Mouse (Mus musculus) 3T3-L1 (cell line): ENCODE results near the gene Tmem178.

Source experiments
- DNase-seq: peaks from one replicate; pipeline ENCODE4 v3.0.0-alpha.2; 2015; ENCODE audit warnings: low read depth, low spot score

The Tmem178 gene

DNA sequence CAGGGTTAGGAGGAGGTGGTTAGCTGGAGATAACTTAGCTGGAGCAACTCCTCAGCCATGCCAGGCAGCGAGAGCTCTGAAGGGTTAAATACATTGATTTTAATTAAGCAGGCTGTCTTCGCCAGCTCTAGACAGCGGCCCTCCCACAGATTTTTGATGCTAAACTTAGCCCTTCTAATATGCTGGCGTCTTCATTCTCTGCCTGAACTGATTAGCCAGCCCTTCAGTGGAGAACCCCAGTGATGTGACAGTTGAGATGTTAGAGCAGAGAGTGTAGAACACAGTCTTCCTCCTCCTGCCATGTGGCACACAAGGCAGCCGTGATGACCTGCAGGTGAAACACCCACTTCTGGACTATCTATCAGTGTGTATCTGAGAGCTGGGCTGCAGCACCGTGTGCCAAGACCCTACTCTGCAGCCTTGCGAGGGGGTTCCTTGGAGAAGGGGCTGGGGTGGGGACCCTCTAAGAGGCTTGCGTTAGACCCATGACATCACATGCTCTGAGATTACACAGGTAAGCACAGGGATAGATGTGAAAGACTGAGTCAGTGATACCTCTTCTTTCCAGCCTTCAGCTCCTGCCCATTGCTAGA is 47.2 kb downstream of the Tmem178 start:
- no peak for DNase-seq

DNA sequence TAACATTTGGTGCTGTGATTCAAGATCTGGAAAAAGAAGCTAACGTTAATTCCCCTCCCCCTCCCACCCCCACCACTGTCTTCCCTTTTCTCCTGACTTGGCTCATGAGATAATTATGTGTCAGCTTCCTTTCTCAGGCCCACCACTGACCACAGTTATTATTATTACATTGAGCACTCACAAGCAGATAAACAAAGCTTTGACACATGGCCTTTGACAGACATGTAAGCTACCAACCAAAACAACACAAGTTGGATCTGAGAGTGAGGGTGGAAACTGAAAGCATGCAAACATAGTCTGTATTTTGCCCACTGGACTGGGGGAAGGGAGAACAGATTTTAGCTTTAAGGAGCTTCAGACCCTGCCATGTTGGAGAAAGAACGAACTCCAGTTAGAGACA is 52.8 kb downstream of the Tmem178 start:
- DNase-seq, result peak; percentile 11

DNA sequence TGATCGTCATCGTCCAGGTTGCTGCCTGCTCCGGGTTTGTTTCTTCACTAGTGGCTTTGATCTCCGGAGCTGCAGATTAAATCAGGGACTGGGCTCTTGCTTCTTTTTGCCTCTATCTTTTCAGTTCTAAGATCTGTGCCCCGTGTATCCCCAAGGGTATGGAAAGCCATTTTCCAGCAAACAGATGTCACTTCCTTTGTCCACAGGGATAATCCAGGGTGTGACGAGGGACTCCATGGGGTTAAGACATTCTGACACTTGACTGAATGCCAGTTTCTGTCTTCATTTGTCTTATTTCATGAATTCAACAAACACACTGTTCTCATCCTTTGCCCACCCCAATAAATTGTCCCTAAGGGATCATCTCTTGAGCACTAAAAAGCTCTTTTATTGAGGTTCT is 54.5 kb downstream of the Tmem178 start:
- no peak for DNase-seq

DNA sequence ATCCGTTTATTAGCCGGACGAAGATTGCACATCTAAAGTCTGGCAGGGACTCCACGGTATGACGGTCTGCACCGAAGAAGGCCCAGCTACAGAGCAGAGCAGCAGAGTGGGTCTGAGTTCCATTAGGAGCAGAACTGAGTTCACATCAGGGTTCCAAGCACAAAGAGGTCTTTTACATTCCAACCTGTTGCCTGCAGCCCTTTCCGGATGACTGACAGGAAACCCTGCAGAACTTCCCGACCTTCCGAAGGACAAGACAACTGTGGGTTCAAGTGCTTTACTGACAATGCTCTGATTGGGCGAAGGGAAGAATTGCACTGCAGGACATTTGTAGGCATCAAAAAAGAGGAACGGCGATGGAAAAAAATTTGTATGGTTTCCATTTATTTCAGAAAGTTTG is 56.6 kb downstream of the Tmem178 start:
- DNase-seq, result no peak

DNA sequence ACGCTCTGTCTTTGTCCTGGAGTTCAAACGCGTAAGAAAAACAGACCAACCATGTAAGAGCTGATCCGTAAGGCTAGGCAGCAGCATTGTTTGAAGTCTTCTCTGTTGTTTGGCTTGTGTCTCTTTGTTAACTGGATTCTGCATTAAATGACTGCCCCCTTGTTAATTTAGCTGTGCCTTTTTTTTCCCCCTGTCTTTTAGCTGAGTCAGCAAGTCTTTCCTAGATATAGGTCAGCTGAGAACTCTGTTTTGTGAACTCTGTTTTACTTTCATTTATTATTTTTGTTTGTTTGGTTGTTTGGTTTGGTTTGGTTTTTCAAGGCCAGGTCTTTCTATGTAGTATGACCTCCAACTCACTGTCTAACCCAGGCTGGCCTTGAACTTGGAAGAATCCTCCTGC is 57.2 kb downstream of the Tmem178 start:
- no peak for DNase-seq

DNA sequence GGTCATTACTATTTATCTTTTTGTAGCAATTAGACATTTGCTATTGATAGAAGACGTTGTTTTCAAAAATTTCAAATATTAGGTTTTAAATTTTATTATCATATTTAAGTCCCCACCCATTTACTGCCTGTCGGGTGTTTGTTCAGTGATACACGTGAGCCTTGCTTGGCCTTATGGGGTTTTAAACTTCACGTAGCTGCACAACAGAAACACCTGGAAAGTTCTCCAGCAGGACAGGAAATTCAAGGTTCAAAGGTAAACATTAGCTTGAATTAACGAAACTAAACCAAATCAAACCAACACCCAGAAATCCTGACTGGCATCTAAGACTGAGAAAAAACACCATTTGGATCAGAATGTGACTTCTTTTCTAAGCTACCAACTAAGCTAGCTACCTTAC is 57.7 kb downstream of the Tmem178 start:
- DNase-seq, result no peak

DNA sequence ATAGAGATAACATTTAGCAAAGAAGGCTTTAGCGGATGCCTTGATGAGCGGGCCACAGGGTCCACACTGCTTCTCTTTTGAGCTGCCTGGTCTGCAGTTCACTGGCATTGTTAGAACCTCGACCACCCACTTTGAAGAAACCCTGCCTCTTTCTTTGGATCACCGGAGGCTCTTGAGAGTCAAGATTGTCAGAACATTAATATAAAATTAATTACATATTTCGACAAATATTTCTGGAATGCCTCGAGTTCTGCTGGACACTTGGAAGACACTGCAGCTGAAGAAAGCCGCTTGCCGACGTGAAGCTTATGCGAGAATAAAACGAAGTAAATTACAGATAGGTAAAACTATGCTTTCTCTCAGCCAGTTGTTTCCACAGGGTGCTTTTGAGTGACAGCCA is 60.0 kb downstream of the Tmem178 start:
- no peak for DNase-seq

DNA sequence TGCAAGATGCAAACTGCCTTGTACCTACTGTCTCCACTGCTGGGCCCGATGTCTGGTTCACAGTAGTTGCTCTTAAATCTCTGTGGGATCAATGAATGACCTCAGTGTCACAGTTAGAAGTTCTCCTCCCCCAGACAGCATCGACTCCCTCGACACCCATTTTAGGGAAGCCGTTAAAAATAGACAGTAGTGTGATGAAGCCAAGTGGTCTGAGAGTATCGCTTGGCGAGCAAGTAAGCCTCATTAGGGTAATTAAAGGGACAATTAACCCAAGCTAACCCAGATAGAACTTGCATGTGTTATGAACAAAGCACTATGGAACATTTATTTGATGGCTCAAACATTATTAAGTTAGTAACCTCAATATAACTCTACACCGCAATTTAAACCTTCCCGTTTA is 60.9 kb downstream of the Tmem178 start:
- no peak for DNase-seq

DNA sequence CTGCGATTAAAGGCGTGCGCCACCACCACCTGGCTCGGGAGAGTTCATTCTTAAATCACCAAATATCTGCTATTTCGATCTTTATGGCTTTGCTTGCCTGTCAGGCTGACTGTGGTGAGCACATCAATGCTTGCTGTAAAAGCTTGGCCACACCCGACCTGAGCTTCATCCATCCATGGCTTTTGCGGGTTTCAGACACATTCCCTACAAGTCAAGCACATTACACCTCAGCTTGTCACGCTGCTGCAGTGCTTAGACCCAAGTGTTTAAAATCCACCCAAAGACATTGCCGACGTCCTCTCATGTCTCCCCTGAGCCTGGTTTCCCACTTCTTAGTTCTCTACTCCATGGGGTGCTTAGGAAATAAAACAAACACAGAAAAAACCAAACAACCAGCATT is 64.7 kb downstream of the Tmem178 start:
- no peak for DNase-seq

DNA sequence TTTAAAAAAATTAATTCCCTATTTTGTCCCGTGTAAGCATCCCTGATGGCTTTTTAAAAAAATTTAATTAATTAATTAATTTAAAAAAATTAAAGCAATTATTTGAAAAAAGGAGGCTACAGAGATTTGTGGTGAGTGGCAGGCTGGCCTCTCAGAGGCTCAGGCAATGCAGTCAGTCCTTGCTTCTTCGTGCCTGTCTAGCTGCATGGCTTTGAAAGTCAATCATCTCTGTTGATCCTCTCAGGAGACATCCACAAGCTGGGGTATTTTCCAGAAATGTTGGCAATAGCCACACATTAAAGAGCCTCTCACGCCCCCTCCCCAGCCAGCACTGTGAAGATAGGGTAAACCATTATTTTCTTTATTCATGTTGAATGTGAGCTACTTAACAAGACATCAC is 65.8 kb downstream of the Tmem178 start:
- DNase-seq, result no peak

DNA sequence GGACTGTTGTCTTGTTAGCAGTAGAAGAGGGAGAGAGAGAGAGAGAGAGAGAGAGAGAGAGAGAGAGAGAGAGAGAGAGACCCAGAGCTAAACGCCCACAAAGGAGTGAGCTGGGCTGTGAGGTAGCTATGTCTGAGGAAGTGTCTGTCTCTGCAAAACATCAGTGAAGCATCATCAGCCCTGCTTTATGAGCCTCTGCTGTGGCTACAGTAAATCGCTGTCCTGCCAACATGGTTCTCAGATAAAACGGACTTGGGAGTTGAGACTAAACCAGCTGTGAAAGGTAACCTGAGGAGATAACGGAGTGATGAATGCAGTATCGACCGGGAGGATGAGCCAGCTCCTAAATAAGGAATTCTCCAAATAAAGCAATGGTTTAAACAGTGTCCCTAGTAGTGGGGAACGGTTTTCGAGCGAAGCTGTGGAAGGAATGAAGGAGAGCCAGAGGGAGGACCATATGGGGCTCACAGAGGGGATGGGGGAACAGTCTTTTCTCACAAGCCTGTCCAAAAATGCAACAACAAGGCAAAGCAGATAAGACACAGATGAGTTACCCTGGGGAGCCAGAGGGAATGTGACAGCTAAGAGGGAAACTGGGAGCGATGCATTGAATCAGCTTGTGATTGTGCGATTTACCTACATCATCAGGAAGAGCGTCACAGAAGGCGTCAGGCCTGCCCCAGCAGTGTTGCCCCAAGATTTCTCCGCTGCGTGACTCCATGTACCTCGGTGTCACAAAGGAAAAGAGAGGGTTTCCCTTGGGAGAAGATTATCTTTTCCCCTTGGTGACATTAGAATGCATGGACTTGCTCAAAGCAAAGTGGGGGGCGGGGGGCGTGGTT is 66.6 kb downstream of the Tmem178 start:
- no peak for DNase-seq

DNA sequence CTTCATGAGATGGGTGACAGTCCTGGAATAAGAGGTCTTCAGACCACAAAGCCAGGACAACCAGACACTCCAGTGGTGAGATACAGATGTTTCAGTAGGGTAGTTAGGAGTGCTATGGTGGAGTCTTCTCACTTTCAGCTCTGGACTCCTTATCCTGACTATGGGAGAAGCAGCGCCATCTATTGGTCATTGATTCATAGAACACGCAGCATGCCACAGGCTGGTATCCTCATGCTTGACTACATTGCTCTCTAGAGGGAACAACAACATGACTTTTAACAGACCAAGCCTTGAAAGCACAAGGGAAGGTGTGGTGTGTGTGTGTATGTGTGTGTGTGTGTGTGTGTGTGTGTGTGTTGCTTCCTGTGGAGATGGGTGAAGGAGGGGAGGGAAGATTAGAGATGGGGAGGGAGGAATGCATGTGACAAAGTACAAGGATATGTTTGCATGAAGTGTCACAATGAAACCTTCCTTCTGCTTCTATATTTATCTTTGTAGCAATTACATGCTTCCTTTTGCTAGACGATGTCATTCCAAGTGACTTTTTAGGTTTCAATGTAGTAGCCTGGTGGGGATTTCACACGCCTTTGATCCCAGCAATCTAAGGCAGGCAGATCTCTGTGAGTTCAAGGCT is 71.5 kb downstream of the Tmem178 start:
- peak; percentile 90 for DNase-seq

DNA sequence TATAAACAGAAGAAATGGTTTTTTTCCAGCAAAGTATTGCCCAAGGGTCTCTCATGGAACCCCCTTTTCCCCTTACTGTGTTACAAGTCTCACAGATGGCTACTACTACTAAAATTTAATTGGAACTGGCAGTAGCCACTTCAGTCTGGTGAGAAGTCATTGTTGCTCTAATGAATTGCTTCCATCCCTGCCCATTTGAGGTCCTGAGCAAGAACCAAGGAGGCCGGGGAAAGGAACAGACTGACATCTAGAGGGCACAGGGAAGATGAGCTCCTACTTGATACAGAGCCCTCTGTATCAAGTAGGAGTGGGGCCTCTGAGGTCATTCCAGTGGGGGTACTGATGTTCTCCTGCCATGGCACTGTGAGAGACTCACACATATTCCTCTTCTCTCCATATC is 72.7 kb downstream of the Tmem178 start:
- DNase-seq, result peak; percentile 49

DNA sequence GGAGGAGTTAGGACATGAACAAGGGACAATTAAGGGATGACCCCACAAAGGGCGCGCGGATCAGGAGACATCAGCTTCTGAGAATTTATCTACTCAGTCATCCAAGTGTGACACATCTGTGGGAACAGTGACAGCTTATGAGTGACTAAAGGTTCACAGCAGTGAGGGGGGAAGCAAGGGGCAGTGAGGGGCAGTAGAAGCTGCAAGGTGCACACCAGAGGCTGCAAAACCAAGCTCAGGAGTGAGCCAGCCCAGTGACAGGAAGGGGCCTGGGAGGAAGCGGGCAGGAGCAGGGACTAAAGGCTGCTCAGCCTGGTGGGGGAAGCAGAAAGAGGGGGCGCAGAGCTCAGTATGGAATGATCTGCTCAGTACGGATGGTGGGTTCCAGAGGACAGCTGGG is 82.9 kb downstream of the Tmem178 start:
- DNase-seq, result no peak

DNA sequence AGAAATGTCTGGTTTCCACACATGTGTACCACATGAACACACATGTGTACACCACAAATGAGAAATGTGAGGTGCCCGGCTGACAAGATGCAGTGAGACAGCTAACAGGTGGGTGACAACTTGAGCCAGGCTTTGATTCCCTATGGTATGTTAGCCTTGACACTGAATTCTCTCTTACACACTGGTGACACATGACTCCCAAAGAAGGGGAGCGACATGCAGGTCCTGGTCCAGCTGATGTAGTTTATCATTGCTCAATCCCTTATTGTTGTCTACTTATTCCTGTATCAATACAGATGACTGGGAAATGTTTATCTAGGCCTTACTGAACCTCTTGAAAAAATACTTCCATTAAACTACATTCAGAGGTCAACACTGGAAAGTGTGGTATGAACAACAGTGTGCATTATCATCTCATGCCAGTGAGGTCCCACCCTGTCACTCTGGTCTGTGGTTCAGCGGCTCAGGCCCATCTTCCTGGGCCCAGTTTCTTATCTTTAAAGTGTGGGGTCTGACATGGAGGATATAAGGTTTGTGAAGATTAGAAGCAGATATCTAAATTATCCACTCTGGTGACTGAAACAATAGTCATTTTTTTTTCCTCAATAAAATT is 87.5 kb downstream of the Tmem178 start:
- no peak for DNase-seq

DNA sequence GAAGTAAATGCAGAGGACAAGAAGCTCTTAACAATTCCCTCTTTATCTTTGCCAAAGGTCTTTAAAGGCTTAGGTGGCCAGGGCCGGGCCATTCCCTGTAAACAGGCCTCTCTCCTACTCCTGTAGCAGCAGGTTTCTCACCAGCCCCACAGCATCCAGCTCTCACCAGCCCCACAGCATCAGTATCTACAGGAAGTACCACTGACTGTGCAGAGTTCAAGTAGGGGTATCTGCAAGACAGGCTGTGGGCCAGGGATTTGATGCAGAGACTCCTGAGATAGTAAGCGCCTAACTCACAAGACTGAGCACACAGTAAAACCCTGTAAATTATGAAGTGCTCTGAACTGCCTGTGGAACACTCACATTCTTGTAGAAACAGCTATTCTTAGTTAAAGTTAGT is 88.5 kb downstream of the Tmem178 start:
- no peak for DNase-seq

DNA sequence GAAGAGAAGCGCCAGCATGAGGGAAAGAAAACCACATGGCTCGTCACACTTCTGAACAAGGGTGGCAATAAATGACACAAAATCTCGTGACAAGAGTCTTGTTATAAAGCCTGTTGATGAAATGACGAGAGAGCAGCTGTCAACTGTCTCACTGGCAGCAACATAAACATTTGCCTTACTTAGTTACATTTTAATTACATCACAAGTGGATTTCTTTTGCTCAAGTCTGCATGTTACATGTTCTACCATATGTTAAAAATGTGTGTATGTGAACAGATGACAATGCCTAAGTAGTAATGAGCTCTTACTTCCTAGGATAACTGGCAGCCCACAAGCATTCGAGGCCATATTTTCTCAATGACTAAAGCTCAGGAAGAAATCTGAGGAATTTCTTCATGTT is 90.9 kb downstream of the Tmem178 start:
- DNase-seq, result no peak

DNA sequence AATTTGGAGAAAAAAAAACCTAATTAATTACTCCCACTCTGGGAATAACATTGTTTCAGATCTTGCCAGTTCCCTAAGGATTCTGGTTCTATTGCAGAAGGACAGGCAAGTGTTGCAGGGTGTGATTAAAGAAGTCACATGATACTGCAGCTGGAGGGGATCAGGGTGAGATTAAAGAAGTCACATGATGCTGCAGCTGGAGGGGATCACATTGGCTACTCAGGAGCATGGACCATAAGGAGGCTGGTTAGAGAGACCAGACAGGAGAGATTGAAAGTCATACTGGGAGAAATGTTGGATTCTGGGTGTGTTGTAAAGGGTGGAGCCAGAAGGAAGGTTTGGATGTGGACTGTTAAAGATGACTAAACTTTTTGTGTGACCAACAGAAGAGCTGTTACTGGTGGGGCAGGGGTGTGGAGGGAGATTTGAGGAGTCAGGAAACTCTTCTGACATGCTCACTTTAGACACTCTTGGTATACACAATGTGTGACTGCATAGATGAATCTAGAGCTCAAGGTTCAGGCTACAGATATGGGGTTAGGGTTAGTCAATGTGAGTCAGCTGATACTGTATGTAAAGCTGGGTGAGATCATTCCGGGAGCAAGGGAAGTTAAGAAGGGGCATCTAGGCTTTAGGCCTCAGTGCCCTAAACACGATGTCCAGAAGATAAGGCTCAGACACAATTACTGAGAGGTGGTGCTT is 94.4 kb downstream of the Tmem178 start:
- DNase-seq, result no peak

DNA sequence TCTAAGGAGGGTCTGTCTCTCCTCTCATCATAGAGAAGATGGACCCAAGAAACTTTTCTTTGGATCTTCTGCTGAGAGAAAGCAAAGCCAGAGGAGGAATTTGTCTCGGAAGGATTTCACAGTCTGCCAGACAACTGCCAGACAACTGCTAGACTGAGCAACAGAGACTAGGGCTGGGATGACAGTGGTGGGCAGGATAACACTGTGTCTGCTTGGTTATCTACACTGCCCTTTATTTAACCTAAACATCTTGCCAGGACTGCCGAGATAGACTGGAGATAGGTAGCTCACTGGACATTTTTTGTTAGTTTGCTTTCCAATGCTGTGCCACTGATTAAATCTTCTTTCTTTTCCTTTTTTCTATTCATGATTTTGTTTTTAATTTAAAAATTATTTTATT is 97.2 kb downstream of the Tmem178 start:
- DNase-seq, result no peak

DNA sequence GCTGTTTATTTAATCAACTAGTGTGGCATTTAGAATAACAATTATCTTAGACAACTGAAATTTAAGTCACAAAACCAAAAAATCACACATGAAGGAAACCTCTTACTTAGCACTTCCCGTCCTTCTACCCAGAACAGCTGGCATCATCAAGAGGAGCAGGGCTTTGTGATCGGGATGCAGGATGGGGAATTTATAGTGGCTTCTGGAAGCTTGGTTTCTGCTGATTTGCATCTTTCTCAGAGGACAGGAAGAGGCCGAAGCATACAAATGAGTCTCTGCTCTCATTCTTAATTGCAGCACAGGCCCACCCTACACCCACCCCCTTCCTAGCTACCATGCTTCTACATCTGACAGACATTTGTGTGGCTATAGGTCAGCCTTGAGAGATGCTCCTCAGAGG is 99.9 kb downstream of the Tmem178 start:
- DNase-seq, result no peak

DNA sequence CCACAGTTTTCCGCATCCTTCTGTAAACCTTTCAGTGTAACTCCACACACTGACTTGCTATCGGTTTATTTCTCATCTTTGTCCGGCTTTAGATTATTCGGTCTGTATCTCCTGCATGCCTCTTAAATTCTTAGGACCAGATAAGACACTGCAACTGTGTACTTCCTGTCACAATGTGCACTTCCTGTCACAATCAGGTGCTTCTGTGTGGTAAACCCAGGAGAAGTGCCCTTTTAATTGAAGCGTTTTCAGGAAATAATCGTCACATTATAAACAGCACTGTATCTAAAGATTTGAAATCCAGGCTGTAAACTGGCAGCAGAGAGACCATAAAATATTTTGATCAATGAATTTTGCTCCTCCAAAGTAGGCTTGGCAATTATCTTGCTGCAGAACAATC is 100.7 kb downstream of the Tmem178 start:
- no peak for DNase-seq

DNA sequence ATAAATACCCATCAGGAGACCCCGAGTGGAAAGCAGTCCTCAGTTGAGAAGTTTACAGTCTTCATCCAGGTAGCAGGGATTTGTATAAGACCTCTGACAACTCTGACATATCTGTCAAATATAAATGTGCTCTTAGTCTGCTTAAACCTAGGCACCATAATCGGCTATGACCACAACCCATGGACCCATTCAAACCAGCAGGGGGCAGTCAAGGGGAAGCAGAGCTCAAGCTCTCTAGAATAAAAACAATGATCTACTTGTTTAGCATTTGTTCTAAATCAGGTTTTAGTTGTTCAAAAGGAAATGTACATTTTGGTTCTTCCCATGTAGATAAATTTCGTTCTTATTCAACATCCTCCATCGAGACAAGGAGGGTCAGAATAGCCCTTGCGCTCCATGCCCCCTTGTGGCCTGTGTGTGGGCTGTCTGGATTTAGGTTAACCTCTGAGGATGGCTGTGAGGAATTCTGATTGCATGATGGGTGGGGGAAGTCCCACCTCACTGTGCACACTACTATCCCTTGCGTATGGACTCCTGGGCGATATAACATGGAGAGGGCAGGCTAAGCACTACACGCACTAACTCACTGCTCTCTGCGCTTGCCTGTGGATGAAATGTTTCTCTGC is 101.2 kb downstream of the Tmem178 start:
- peak; percentile 57 for DNase-seq
